Mouse (Mus musculus) frontal cortex, adult (tissue): ENCODE measurements at regions not wholly inside any gene's neighbourhood (a gene's known extent, or its start where the extent isn't known, plus 50 kb on each side); places are given as distances from the start of the nearest gene placed in this dataset.

Experiments
- ATAC-seq: cut with Nextera tagmentation; 2 replicates; pipeline ENCODE4 v1.9.2; 2017; ENCODE audit warnings: mild to moderate bottlenecking, moderate library complexity, mixed read lengths; ENCODE audit not compliant: low TSS enrichment

DNA sequence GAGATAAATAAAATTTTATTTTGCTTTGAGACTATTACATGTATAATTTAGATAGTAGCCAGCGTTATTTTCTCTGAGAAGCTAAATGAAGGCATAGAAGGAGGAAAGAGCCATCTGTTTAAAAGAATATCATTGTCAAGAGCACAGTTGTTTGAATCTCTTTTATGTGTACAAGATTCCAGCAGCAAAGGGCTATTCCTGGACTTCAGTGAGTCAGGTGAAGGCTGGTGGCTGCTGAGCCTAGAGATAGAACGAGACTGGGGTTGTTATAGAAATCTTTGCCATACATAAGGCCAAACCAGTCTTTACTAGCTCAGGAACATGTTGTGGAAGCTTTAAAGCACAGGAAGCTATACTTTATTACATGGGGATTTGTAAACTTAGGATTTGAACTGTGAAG is 261.6 kb downstream of the Adcyap1 start:
- peak; percentile 93 for ATAC-seq

GRCm38 (mm10) chr17:93463621-93464211 is 264.9 kb downstream of the Adcyap1 start:
- ATAC-seq, result no peak

GRCm38 (mm10) chr17:93482378-93482777 is 283.6 kb downstream of the Adcyap1 start:
- ATAC-seq, result no peak

DNA sequence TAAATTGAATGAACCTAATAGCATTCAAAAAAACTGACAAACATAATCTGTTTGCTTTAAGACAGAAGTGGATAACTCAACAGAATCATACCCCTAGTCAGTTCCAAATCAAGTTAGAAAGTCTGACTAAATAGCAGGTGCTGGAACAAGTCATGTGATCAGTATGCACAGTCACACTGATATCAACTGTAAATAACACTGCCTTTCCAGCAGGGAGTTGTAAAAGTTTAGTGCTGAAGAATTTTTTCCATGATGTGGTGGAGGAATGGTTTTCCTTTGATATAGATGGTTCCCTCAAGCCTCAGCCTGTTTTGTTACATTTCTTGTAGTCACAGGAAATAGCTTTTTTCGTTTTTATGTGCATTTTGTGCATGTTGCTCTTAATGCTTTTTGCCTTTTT is 285.7 kb downstream of the Adcyap1 start:
- no peak for ATAC-seq

DNA sequence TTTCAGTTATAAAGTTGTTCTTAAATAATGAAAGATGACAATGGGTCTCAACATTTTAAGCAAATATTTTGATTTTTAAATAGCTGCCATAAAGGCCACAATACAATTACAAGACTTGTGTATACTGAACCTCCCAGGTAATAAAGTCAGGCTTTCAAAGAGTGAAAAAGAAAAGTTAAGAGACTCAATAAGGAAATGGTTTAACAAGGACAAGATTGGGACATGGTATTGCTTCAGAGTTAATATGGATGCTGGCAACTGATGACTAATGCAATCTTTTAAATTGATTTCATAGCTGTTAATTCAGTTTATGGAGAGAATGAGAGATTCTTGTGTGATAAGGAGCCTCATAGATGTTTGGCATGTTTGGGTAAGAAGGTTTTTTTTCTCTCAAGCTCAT is 287.6 kb downstream of the Adcyap1 start:
- no peak for ATAC-seq

GRCm38 (mm10) chr17:93489988-93490732 is 291.3 kb downstream of the Adcyap1 start:
- peak; percentile 93 for ATAC-seq

DNA sequence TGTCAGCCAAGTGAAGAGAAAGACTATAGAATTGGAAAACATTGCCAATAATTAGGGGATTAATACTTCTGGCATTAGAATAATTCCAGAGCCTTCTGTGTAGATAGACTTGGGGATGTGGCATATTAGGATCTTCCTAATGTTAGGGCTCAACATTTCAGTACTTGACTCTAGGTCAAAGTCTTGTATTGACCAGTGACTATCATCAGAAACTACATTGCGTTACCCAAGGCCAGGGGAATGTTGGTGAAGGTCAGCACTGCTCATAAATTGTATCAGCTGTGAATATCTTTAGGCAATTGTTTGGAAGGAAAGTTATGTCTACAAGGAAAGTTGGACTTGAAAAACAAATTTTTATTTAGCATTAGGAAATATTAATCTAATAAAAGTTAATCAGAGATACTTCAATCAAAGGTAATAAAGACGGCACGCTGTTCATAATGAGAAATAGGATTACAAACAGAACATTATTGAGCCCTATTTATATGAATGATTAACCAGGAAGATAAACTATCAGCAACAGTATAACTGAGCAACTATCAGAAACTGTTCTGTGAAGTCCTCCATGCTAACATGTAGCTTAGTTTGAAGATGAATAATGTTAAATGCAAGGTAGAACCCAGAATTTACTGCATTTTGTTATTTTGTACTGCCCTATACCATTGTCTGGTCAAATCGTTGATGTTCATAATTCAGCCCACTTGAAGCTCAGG is 310.2 kb downstream of the Adcyap1 start:
- no peak for ATAC-seq

DNA sequence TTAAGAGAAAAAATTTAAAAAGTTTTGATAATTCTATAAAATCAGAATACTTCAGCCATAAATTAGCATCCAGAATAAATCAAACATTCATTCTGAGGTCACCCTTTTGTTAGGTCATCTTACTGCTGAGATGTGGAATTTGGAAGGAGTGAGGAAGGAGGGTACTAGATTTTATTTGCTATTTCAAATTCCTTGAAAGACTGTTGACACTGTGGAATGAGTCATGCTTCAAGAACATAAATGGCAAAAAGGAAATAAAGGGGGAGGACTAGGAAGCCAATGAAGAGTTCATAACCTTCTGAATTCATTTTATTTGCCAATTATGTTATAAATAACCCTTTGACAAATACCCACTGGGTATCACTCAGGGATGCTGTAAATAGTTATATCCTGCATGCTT is 324.6 kb downstream of the Adcyap1 start:
- ATAC-seq, result no peak

DNA sequence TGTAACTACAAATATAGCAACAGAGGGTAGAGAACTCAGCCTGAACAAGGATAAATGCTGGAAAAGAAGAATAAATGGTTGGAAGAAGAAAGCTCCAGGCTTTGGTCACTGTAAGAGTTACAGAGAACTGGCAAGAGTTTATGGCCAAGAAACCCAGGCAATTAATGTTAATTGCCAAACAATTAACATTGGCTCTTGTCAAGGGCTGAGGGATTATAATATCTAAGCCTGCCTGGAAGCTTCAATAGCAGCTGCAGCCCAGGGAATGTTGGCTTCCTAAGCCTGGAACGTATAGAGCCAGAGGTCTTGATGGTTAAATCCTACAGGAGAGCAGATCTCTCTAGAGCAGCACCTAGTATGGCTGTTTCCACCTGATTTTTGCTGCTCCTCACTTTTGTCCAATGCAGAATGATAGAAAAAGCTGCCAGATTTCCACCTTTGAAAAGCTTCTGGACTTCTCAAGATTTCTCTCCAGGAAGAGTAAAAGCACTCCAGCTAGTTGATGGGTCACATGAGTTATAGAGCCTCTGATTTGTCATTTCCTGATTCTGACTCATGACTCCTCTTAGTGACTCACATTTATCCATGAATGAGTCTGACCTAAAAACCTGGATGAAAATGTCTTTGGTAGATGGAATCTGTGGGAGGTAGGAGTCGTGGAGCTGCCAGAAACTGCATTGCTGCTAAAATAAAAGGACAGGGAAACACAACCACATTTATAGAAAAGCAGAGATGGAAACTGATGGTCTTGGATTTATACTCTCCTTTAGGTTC is 327.2 kb downstream of the Adcyap1 start:
- peak; percentile 83 for ATAC-seq

- ATAC-seq, result no peak
Measured at GRCm38 (mm10) chr17:93532535-93532934, 333.7 kb downstream of the Adcyap1 start.

DNA sequence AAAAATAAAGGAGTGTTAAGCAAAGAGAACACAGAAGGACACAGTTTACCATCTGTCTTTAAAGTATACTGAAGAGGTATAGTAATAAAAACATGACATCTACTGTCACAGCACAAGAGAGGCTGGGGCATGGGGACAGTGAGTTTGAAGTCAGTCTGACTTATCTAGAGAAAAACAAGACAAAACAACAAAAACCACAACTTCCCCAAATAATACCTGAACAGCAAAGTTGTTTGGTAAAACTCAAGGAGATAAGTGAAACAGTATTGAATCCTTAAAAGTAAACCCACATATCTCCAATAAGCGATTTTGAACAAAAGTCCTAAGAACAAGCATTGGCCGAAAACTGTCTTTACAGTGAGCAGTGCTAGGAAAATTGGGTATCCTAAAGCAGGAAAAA is 336.1 kb downstream of the Adcyap1 start:
- no peak for ATAC-seq

GRCm38 (mm10) chr17:93535751-93536150 is 336.9 kb downstream of the Adcyap1 start:
- no peak for ATAC-seq

GRCm38 (mm10) chr17:93541795-93542194 is 343.0 kb downstream of the Adcyap1 start:
- no peak for ATAC-seq

DNA sequence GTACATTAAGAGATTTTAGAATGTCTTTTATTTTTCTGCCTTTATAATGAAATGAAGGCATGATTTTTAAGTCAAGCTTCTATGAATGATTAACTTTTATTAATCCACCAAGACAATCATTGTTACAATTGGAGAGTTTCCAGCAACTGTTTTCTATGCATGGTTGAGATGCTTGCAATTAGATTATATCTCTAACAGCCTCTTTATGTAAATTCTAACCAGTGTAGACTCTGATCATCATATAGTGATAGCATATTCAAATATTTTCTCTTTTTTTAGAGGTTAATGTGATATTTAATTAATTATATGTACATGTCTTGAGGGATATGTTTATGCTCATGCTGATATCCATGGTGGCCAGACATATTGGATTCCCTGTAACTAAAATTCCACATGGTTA is 351.5 kb downstream of the Adcyap1 start:
- no peak for ATAC-seq

- ATAC-seq, result no peak
Measured at GRCm38 (mm10) chr17:93555872-93556271, 357.1 kb downstream of the Adcyap1 start.

DNA sequence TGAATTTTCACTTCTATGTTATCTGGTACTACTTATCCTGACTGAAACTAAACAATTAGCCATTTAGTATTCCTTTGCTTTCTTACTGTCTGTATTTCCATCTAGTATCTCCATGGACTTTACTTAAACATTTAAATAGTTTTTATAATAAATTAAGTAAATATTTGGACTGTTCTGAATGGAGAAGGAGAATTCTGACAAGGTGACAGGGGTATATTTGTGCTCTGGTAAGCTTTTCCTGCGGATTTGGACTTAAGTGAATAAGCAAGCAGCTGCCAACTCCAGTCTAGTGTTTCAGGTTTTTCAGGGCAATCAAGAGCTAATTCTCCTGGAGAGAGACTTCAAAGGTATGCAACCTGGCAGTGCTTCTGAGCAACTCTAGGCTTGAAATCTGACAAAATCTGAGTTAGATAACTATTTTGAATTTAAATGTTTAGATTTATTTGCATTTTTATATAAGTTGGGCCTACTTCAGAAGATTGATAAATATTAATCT is 364.5 kb downstream of the Adcyap1 start:
- no peak for ATAC-seq

- no peak for ATAC-seq
Measured at GRCm38 (mm10) chr17:93579981-93580380, 381.2 kb downstream of the Adcyap1 start.

DNA sequence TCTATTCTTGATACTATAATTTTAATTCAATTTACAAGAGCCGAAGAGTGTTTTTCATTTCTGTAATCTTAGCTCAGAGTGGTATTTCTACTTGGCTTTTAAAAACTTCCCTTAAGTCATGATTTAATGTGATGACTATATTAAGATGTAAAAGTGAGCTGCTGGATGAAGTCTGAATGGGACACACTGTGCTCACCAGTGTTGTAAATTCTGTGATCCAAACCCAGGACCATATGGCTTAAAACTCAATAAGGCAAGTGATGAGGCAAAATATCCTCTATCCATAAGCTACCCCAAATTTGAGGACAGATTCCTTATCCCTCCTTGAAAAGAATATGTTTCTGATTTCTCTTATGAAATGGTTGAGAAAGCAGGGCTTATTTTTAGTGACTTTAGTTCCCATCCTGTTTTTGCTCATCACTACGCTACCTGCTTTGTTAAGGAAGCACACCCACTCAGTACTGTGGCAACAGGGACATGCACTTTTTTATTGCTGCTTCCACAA is 399.4 kb downstream of the Adcyap1 start:
- ATAC-seq, result peak; percentile 98

DNA sequence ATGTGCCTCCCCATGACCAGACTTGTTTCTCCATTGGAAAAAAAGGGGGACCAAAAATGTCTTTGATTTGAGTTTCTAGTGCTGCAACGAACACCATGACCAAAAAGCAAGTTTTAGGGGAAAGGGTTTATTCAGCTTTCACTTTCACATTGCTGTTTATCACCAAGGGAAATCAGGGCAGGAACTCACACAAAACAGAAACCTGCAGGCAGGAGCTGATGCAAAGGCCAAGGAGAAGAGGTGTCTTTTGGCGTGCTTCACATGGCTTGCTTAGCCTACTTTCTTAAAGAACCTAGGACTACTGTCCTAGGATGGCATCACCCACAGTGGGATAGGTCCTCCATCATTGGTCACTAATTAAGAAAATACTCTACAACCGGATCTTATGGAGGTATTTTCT is 401.4 kb downstream of the Adcyap1 start:
- ATAC-seq, result no peak

DNA sequence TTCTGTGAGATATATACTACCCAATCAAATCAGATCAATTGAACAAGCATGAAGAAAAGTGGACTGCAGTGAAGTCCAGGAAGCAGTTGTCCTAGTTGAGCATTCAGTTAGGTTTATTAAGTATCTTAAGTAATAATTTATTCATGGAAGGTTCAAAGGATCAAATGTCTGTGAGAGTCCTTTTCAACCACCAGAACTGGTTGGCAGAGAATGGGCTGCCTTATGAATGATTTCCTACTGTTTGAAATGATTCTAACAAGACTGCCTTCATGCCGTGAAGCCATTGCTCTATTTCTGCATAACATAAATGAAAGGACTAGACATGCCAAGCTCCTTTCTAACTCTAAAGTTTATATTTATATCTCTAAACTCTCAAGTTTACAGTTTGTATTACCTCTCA is 410.4 kb downstream of the Adcyap1 start:
- ATAC-seq, result no peak

GRCm38 (mm10) chr17:93609942-93610596 is 411.3 kb downstream of the Adcyap1 start:
- peak; percentile 97 for ATAC-seq
